Mouse (Mus musculus): ENCODE results near the gene Mocs2. TPM values are rescaled to one million over a fixed set of nuclear protein-coding genes. Genes with fewer than 3 reads are reported as not detected.

The Mocs2 gene
- polyA plus RNA-seq (2015; fragmentation: Nextera tagmentation; extraction: Ambion mirVana) = 99.7 and 108 TPM in 2 replicates

- peak; percentile 99 for ATAC-seq
- WGBS = 2% methylated on average over 39 of the region's 39 CpGs
- Histone ChIP-seq H3K9ac (replicated peaks; ENCODE audit: low read depth) (peak within 1 kb of the TSS; percentile 62), H3K4me2 (replicated peaks; ENCODE audit: low read depth, low read length) (peak within 1 kb of the TSS; percentile 87), H3K36me3 (ENCODE audit: insufficient read depth, low read length) (no peaks in the 10 kb centered on the region), H3K9me3 (ENCODE audit: low read length) (no peaks in the 10 kb centered on the region), H3K27ac (ENCODE audit: low read length) (peak within 1 kb of the TSS; percentile 57), H3K4me1 (ENCODE audit: insufficient read depth, low read depth, low read length) (peaks cover 3% of the 10 kb centered on the region; the same call in 1 of the 2 replicates), H3K27me3 (replicated peaks; ENCODE audit: insufficient read depth, low read length) (no peaks in the 10 kb centered on the region), H3K4me3 (ENCODE audit: low read depth, low read length) (peak within 1 kb of the TSS; percentile 74)
- peak; percentile 97 for DNase-seq (ENCODE audit: low spot score)
- TF ChIP-seq CTCF (IDR thresholded peaks at IDR 0.05) = peak; percentile 30; the same call in 1 of the 2 replicates
- no peak; the same call in 1 of the 2 replicates for TF ChIP-seq EP300 (IDR thresholded peaks at IDR 0.05)
Measured at GRCm38 (mm10) chr13:114817751-114818360, at the start of gene Mocs2. Gene Mocs2 (plus strand): TSS chr13:114818236.

GRCm38 (mm10) chr13:114791511-114791910 is 26.5 kb upstream of the Mocs2 start:
- no peak overlapping the region for H3K9ac ChIP-seq (replicated peaks; ENCODE audit: low read depth)
- no peak overlapping the region for H3K4me3 ChIP-seq (ENCODE audit: low read depth, low read length)
- H3K9me3 ChIP-seq (ENCODE audit: low read length) = no peaks in the 10 kb centered on the region
- no peak for ATAC-seq
- H3K27me3 ChIP-seq (replicated peaks; ENCODE audit: insufficient read depth, low read length) = no peaks in the 10 kb centered on the region
- H3K4me2 ChIP-seq (replicated peaks; ENCODE audit: low read depth, low read length) = no peak overlapping the region
- WGBS = 65% methylated on average over 1 of the region's 1 CpGs
- no peaks in the 10 kb centered on the region for H3K36me3 ChIP-seq (ENCODE audit: insufficient read depth, low read length)
- TF ChIP-seq CTCF (IDR thresholded peaks at IDR 0.05) (peak; percentile 59), EP300 (IDR thresholded peaks at IDR 0.05) (no peak)
- H3K4me1 ChIP-seq (ENCODE audit: insufficient read depth, low read depth, low read length) = no peaks in the 10 kb centered on the region
- no peak overlapping the region for H3K27ac ChIP-seq (ENCODE audit: low read length)
- peak; percentile 24 for DNase-seq (ENCODE audit: low spot score)

GRCm38 (mm10) chr13:114793250-114794030 is 24.6 kb upstream of the Mocs2 start:
- no peaks in the 10 kb centered on the region for H3K9me3 ChIP-seq (ENCODE audit: low read length)
- no peaks in the 10 kb centered on the region for H3K27me3 ChIP-seq (replicated peaks; ENCODE audit: insufficient read depth, low read length)
- TF ChIP-seq EP300 (IDR thresholded peaks at IDR 0.05) (no peak), CTCF (IDR thresholded peaks at IDR 0.05) (peak; percentile 78)
- H3K4me2 ChIP-seq (replicated peaks; ENCODE audit: low read depth, low read length) = no peak overlapping the region
- H3K9ac ChIP-seq (replicated peaks; ENCODE audit: low read depth) = no peak overlapping the region
- DNase-seq (ENCODE audit: low spot score) (peak; percentile 65), ATAC-seq (peak; percentile 23; the same call in 1 of the 2 replicates)
- 33% methylated on average over 6 of the region's 6 CpGs for WGBS
- no peak overlapping the region for H3K27ac ChIP-seq (ENCODE audit: low read length)
- H3K4me1 ChIP-seq (ENCODE audit: insufficient read depth, low read depth, low read length) = no peaks in the 10 kb centered on the region
- no peak overlapping the region for H3K4me3 ChIP-seq (ENCODE audit: low read depth, low read length)
- H3K36me3 ChIP-seq (ENCODE audit: insufficient read depth, low read length) = no peaks in the 10 kb centered on the region

GRCm38 (mm10) chr13:114801857-114802256 is 16.2 kb upstream of the Mocs2 start:
- H3K27ac ChIP-seq (ENCODE audit: low read length) = no peak overlapping the region
- no peaks in the 10 kb centered on the region for H3K4me1 ChIP-seq (ENCODE audit: insufficient read depth, low read depth, low read length)
- no peaks in the 10 kb centered on the region for H3K27me3 ChIP-seq (replicated peaks; ENCODE audit: insufficient read depth, low read length)
- H3K9ac ChIP-seq (replicated peaks; ENCODE audit: low read depth) = no peak overlapping the region
- H3K36me3 ChIP-seq (ENCODE audit: insufficient read depth, low read length) = no peaks in the 10 kb centered on the region
- DNase-seq (ENCODE audit: low spot score) (no peak), ATAC-seq (no peak)
- TF ChIP-seq EP300 (IDR thresholded peaks at IDR 0.05) (no peak), CTCF (IDR thresholded peaks at IDR 0.05) (no peak)
- 87% methylated on average over 3 of the region's 3 CpGs for WGBS
- H3K4me3 ChIP-seq (ENCODE audit: low read depth, low read length) = no peak overlapping the region
- H3K9me3 ChIP-seq (ENCODE audit: low read length) = no peaks in the 10 kb centered on the region
- H3K4me2 ChIP-seq (replicated peaks; ENCODE audit: low read depth, low read length) = no peak overlapping the region

- 43% methylated on average over 2 of the region's 2 CpGs for WGBS
- Histone ChIP-seq H3K27ac (ENCODE audit: low read length) (no peak overlapping the region), H3K4me1 (ENCODE audit: insufficient read depth, low read depth, low read length) (no peaks in the 10 kb centered on the region), H3K27me3 (replicated peaks; ENCODE audit: insufficient read depth, low read length) (no peaks in the 10 kb centered on the region), H3K9me3 (ENCODE audit: low read length) (no peaks in the 10 kb centered on the region), H3K9ac (replicated peaks; ENCODE audit: low read depth) (no peak overlapping the region), H3K36me3 (ENCODE audit: insufficient read depth, low read length) (no peaks in the 10 kb centered on the region), H3K4me3 (ENCODE audit: low read depth, low read length) (no peak overlapping the region), H3K4me2 (replicated peaks; ENCODE audit: low read depth, low read length) (no peak overlapping the region)
- peak; percentile 57 for TF ChIP-seq EP300 (IDR thresholded peaks at IDR 0.05)
- no peak for TF ChIP-seq CTCF (IDR thresholded peaks at IDR 0.05)
- DNase-seq (ENCODE audit: low spot score) (no peak), ATAC-seq (peak; percentile 52; the same call in 1 of the 2 replicates)
Measured at GRCm38 (mm10) chr13:114802971-114803370, 15.1 kb upstream of the Mocs2 start.

GRCm38 (mm10) chr13:114809624-114810210 is 8.3 kb upstream of the Mocs2 start:
- Histone ChIP-seq H3K36me3 (ENCODE audit: insufficient read depth, low read length) (no peaks in the 10 kb centered on the region), H3K9me3 (ENCODE audit: low read length) (no peaks in the 10 kb centered on the region), H3K4me2 (replicated peaks; ENCODE audit: low read depth, low read length) (no peak overlapping the region), H3K27me3 (replicated peaks; ENCODE audit: insufficient read depth, low read length) (no peaks in the 10 kb centered on the region), H3K9ac (replicated peaks; ENCODE audit: low read depth) (no peak overlapping the region), H3K4me1 (ENCODE audit: insufficient read depth, low read depth, low read length) (no peaks in the 10 kb centered on the region), H3K27ac (ENCODE audit: low read length) (no peak overlapping the region), H3K4me3 (ENCODE audit: low read depth, low read length) (no peak overlapping the region)
- TF ChIP-seq EP300 (IDR thresholded peaks at IDR 0.05) (no peak), CTCF (IDR thresholded peaks at IDR 0.05) (no peak)
- 41% methylated on average over 5 of the region's 5 CpGs for whole genome bisulfite sequencing
- ATAC-seq (no peak), DNase-seq (ENCODE audit: low spot score) (no peak)

Measured in lung, postnatal 0 days (tissue).